Mouse (Mus musculus): ENCODE results near the gene Dner. TPM values are rescaled to one million over a fixed set of nuclear protein-coding genes. Genes with fewer than 3 reads are reported as not detected.

The Dner gene
- polyA plus RNA-seq, 1 experiment from 2014 or later = 6.3 TPM

DNA sequence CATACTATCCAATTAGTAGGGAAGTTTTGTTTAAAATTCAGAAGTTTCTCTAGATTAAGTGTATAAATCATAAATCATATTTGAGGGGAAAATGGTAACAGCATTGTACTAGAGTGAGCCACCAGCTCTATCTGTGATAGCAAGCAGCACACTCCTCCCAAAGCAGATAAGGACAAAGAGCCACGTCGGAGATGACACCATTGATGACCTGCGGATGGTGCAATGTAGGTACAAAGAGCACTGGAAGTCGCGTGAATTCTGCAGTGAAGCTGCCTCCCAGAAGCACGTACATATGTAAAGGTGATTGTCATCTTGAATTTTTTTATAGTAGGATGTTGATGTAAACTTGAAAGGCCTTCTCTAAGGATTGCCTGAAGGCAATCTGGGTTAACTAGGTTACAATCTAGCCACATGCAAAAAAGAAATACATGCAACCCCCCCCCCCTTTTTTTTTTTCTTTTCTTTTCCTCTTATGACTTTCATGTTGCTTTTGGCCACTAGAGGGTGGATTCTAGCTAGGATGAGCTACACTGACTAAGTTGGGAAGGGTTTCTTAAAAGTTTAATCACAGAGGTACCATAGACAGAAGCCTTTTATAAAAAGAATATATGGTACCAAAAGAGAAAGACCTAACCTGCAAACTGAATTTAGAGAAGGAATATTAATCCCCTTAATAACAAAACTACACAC, 262.6 kb downstream of the Dner start:
- H3K4me1 ChIP-seq = no peaks in the 10 kb centered on the region
- no peaks in the 10 kb centered on the region for H3K9me3 ChIP-seq
- ATAC-seq (ENCODE audit: insufficient number of reproducible peaks, insufficient read depth, low FRiP score, low TSS enrichment, low read depth) = no peak
- H3K4me3 ChIP-seq = no peak overlapping the region
- H3K27me3 ChIP-seq = no peaks in the 10 kb centered on the region
- H3K36me3 ChIP-seq = no peaks in the 10 kb centered on the region
- H3K9ac ChIP-seq = no peak overlapping the region
- no peak overlapping the region for H3K27ac ChIP-seq
- WGBS = 83% methylated on average over 6 of the region's 6 CpGs
- H3K4me2 ChIP-seq = no peak overlapping the region

DNA sequence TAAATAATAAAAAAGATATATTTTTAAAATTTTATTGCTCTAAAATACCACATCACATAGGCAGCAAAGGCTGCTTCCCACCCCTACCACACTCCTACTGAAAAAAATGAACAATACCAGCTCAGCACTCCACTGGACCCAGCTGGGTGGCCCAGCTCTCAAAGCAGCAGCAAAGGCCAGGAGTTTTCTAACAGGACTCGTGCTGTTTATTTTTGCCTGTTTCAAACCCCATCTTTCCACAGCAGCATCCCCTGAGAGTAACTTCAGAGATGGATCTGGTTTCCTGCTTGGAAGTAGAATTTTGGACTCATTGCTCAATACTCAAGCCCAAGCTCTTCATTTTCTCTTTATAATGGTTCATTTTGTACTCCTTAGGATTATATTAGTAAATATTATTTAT, 263.7 kb downstream of the Dner start:
- no peaks in the 10 kb centered on the region for H3K4me1 ChIP-seq
- no peak overlapping the region for H3K27ac ChIP-seq
- no peak for ATAC-seq (ENCODE audit: insufficient number of reproducible peaks, insufficient read depth, low FRiP score, low TSS enrichment, low read depth)
- no peaks in the 10 kb centered on the region for H3K36me3 ChIP-seq
- no peak overlapping the region for H3K4me3 ChIP-seq
- H3K4me2 ChIP-seq = no peak overlapping the region
- 72% methylated on average over 1 of the region's 1 CpGs for WGBS
- no peaks in the 10 kb centered on the region for H3K9me3 ChIP-seq
- H3K27me3 ChIP-seq = no peaks in the 10 kb centered on the region
- H3K9ac ChIP-seq = no peak overlapping the region

DNA sequence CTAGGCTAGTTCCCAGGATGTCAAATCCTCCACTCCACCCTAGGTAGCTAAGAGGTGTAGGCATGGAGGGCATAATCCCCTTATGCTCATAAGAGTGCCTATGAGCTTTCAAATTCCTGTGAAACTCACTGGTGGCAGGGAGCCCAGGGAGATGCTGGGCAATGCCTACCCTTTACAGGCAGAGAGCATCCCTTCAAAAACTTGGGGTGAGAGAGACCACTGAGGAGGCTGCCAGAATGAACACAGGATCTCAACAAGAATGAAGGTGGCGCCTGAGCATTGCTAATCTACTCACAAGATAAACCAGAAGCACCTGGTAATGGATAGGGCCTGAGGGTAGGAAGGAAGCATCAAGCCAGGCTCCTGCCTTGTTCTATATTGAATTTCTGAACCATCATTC, 267.7 kb downstream of the Dner start:
- Histone ChIP-seq H3K9ac (no peak overlapping the region), H3K36me3 (no peaks in the 10 kb centered on the region), H3K4me2 (no peak overlapping the region), H3K27me3 (no peaks in the 10 kb centered on the region), H3K27ac (no peak overlapping the region), H3K4me1 (no peaks in the 10 kb centered on the region), H3K9me3 (no peaks in the 10 kb centered on the region), H3K4me3 (no peak overlapping the region)
- 63% methylated on average over 1 of the region's 1 CpGs for WGBS
- ATAC-seq (ENCODE audit: insufficient number of reproducible peaks, insufficient read depth, low FRiP score, low TSS enrichment, low read depth) = no peak

DNA sequence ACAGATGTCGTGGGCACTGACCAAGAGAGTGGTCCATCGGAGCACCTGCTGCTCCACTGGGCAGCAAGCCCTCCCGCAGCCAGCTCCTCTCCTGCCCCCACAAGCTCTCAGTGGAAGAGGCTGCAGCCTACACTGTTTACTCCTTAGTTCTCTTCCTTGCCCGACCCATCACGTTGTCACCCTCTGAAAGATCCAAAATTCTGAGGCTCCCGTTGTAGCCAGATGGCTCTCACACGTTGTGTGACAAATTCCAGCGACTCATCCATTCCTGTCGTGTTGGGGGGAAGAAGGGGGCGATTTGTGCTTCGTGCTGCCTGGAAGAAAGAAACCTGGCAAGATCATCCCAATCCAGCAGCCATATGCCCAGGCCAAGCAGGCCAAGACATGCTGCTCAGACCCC, 268.3 kb downstream of the Dner start:
- Histone ChIP-seq H3K4me3 (no peak overlapping the region), H3K36me3 (no peaks in the 10 kb centered on the region), H3K27ac (no peak overlapping the region), H3K27me3 (no peaks in the 10 kb centered on the region), H3K4me1 (no peaks in the 10 kb centered on the region), H3K9me3 (no peaks in the 10 kb centered on the region), H3K4me2 (no peak overlapping the region), H3K9ac (no peak overlapping the region)
- WGBS = 80% methylated on average over 11 of the region's 11 CpGs
- no peak for ATAC-seq (ENCODE audit: insufficient number of reproducible peaks, insufficient read depth, low FRiP score, low TSS enrichment, low read depth)

DNA sequence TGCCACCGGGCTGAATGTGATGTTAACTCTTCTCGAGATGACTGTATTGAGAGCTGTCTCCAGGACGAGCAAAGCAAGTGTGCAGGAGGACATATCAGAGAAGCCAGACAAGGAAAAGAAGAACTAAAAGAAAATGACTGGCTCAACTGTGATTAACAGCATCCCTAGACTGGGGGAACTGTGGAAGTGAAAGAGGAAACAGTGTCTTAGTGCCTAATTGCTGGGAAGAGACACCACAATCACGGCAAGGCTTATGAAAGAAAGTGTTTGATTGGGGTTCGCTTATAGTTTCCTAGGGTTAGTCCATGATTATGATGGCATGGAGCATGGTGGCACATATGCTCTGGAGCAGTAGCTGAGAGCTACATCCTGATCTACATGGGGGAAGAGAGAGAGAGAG, 269.3 kb downstream of the Dner start:
- H3K4me2 ChIP-seq = no peak overlapping the region
- no peaks in the 10 kb centered on the region for H3K9me3 ChIP-seq
- H3K9ac ChIP-seq = no peak overlapping the region
- ATAC-seq (ENCODE audit: insufficient number of reproducible peaks, insufficient read depth, low FRiP score, low TSS enrichment, low read depth) = no peak
- 80% methylated on average over 5 of the region's 5 CpGs for WGBS
- H3K27me3 ChIP-seq = no peaks in the 10 kb centered on the region
- no peaks in the 10 kb centered on the region for H3K4me1 ChIP-seq
- H3K4me3 ChIP-seq = no peak overlapping the region
- no peak overlapping the region for H3K27ac ChIP-seq
- H3K36me3 ChIP-seq = no peaks in the 10 kb centered on the region

DNA sequence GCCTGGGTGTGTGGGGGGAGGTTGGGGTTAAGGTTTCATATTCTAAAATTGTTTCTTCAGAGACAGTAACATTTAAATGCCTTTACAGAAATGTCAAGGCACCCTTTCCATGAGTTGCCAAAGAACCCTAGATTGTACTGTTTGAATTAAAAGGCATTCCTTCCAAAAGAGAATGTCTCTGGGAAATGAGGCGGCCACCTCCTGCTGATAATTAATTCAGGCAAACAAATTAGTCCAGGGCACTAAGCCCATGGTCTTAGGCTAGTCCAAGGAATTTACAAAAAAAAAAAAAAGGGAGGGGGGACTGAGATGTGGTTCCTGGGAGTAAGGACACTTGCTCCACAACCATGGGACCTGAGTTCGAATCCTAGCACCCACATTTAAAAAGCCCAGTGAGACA, 273.1 kb downstream of the Dner start:
- no peaks in the 10 kb centered on the region for H3K4me1 ChIP-seq
- no peak overlapping the region for H3K4me3 ChIP-seq
- no peaks in the 10 kb centered on the region for H3K9me3 ChIP-seq
- no peaks in the 10 kb centered on the region for H3K27me3 ChIP-seq
- no peaks in the 10 kb centered on the region for H3K36me3 ChIP-seq
- no peak overlapping the region for H3K4me2 ChIP-seq
- no peak for ATAC-seq (ENCODE audit: insufficient number of reproducible peaks, insufficient read depth, low FRiP score, low TSS enrichment, low read depth)
- H3K9ac ChIP-seq = no peak overlapping the region
- WGBS = 74% methylated on average over 2 of the region's 2 CpGs
- H3K27ac ChIP-seq = no peak overlapping the region

DNA sequence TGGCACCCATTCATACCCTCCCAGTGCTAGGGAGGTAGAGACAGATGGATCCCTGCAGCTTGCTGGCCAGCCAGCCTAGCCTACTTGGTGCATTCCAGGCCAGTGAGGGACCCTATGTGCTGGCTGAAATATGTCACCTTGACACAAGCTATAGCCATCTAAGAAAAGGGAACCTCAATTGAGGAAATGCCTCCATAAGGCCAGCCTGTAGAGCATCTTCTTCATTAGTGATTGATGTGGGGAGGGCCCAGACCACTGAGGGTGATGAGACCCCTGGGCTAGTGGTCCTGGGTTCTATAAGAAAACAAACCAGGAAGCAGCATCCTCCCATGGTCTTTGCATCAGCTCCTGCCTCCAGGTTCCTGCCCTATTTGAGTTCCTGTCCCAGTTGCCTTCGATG, 274.2 kb downstream of the Dner start:
- no peaks in the 10 kb centered on the region for H3K4me1 ChIP-seq
- no peak overlapping the region for H3K9ac ChIP-seq
- no peaks in the 10 kb centered on the region for H3K36me3 ChIP-seq
- no peaks in the 10 kb centered on the region for H3K27me3 ChIP-seq
- WGBS = 92% methylated on average over 1 of the region's 1 CpGs
- no peak overlapping the region for H3K27ac ChIP-seq
- H3K4me3 ChIP-seq = no peak overlapping the region
- H3K4me2 ChIP-seq = no peak overlapping the region
- no peak for ATAC-seq (ENCODE audit: insufficient number of reproducible peaks, insufficient read depth, low FRiP score, low TSS enrichment, low read depth)
- no peaks in the 10 kb centered on the region for H3K9me3 ChIP-seq

DNA sequence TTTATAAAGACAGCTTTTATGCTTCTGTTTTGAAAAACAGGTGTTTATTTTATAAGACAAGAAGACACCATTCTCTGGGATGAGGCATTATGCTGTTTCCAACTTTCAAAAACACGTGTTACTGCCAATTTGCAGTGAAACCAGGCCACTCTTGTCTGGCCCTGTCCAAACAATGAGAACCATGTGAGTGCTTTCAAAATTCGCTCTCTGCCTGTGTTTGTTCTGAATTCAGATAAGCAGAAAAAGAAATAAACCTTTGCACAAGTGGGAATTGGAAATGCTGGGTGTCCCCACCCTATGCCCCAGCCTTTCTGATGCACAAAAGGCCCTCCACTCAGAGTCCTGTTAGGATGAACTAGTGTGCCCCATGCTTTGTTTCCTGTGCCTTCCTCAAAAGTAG, 276.6 kb downstream of the Dner start:
- Histone ChIP-seq H3K9me3 (no peaks in the 10 kb centered on the region), H3K4me2 (no peak overlapping the region)
- WGBS = 37% methylated on average over 2 of the region's 2 CpGs

DNA sequence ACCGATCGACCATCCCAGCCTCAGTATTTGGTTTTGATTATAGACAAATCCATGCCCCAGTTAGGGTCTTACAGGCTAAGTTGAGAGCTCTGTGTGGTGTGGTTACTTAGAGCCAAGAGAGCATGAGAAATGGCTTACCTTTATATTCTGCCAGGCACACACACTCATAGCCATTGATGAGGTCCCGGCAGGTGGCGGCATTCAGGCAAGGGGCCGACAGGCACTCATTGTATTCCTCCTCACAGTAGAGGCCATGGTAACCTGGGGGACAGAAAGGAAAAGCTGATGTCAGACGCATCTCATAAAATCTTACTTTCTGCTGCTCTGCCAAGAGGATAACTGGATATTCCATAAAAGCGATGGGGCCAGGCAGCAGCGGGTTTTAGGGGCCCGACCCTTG, 277.5 kb downstream of the Dner start:
- H3K4me2 ChIP-seq = no peak overlapping the region
- no peaks in the 10 kb centered on the region for H3K9me3 ChIP-seq
- no peak overlapping the region for H3K9ac ChIP-seq
- no peaks in the 10 kb centered on the region for H3K36me3 ChIP-seq
- H3K27me3 ChIP-seq = no peaks in the 10 kb centered on the region
- H3K4me3 ChIP-seq = no peak overlapping the region
- H3K27ac ChIP-seq = no peak overlapping the region
- 53% methylated on average over 9 of the region's 9 CpGs for WGBS
- no peak for ATAC-seq (ENCODE audit: insufficient number of reproducible peaks, insufficient read depth, low FRiP score, low TSS enrichment, low read depth)
- no peaks in the 10 kb centered on the region for H3K4me1 ChIP-seq

More for the DNA sequence above, 276.6 kb downstream of the Dner start:
- Histone ChIP-seq H3K4me1 (no peaks in the 10 kb centered on the region), H3K9ac (no peak overlapping the region), H3K4me3 (no peak overlapping the region), H3K27ac (no peak overlapping the region), H3K27me3 (no peaks in the 10 kb centered on the region), H3K36me3 (no peaks in the 10 kb centered on the region)
- no peak for ATAC-seq (ENCODE audit: insufficient number of reproducible peaks, insufficient read depth, low FRiP score, low TSS enrichment, low read depth)

DNA sequence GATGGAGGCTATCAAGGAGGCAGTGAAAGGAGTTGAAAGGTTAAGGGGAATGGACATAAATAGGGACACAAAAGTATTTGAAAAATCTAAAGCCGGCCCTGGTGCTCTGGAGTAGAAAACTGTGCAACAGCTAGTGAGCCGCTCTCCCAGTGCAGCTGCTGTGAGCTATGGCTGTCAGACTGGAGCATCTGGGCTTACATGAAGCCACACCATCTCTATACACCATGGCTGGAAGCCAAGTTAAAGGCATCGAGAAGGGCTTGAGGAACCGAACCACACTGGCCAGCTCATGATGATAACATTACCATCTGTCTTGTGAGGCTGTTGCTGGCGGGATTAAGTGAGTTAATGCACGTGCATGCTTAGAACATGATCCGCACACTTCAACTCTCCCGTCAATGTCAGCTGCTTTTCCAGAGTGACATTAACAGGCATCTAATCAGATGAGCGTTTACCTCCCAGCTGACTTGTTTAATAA, 278.2 kb downstream of the Dner start:
- 0 out of 2 replicates have a peak, but pooled peaks have one; percentile 37 for ATAC-seq (ENCODE audit: insufficient number of reproducible peaks, insufficient read depth, low FRiP score, low TSS enrichment, low read depth)
- H3K4me1 ChIP-seq = no peaks in the 10 kb centered on the region
- H3K9ac ChIP-seq = no peak overlapping the region
- H3K27ac ChIP-seq = no peak overlapping the region
- 61% methylated on average over 9 of the region's 9 CpGs for whole genome bisulfite sequencing
- no peaks in the 10 kb centered on the region for H3K27me3 ChIP-seq
- no peak overlapping the region for H3K4me2 ChIP-seq
- H3K4me3 ChIP-seq = no peak overlapping the region
- no peaks in the 10 kb centered on the region for H3K36me3 ChIP-seq
- no peaks in the 10 kb centered on the region for H3K9me3 ChIP-seq

DNA sequence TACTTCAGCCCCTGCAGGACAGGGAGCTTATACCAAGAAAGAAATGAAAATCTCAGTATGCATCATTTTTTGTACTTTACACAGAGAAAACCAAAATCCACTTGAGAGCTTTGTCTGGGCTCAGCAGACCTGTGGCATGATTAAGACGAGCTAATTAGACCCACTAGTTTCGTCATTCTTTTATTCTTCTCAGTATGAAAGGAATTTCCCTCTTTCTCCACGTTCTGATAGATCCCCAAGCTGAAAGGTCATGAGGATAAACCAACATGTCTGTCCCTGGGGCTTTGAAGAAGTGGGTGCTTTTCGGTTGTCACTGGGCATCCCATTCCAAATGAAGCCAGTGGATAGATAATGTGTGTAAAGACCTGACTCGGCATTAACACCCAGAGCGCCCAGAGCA, 278.7 kb downstream of the Dner start:
- no peaks in the 10 kb centered on the region for H3K36me3 ChIP-seq
- WGBS = 60% methylated on average over 6 of the region's 6 CpGs
- H3K9ac ChIP-seq = no peak overlapping the region
- H3K9me3 ChIP-seq = no peaks in the 10 kb centered on the region
- ATAC-seq (ENCODE audit: insufficient number of reproducible peaks, insufficient read depth, low FRiP score, low TSS enrichment, low read depth) = no peak
- no peaks in the 10 kb centered on the region for H3K27me3 ChIP-seq
- no peak overlapping the region for H3K27ac ChIP-seq
- no peak overlapping the region for H3K4me2 ChIP-seq
- H3K4me1 ChIP-seq = no peaks in the 10 kb centered on the region
- no peak overlapping the region for H3K4me3 ChIP-seq

DNA sequence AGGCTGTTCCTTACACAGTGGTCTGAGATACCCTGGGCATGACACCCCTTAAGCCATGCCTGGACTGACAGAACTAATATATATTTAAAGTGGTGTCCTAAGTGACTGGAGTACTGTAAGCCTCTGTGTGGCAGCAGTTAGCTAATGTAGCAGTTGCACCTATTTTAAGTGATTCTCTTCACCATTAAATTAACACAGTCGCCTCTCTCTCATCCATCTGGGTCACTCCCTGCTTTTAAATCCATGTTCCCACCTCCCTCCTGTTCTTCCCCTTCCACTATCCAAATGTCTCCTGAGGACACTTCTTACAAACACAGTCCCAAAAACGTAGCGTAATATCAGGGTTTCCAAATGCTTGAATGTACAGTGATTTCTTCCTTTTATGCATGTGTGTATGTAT, 281.6 kb downstream of the Dner start:
- Histone ChIP-seq H3K9ac (no peak overlapping the region), H3K4me2 (no peak overlapping the region), H3K36me3 (no peaks in the 10 kb centered on the region), H3K9me3 (no peaks in the 10 kb centered on the region), H3K4me1 (no peaks in the 10 kb centered on the region), H3K27ac (no peak overlapping the region), H3K27me3 (no peaks in the 10 kb centered on the region), H3K4me3 (no peak overlapping the region)
- 88% methylated on average over 3 of the region's 3 CpGs for WGBS
- ATAC-seq (ENCODE audit: insufficient number of reproducible peaks, insufficient read depth, low FRiP score, low TSS enrichment, low read depth) = no peak

Measured in embryonic facial prominence, embryonic 13.5 days (tissue).